Mouse (Mus musculus): Measurements from ENCODE around the gene Ushbp1. TPM values are rescaled to one million over a fixed set of nuclear protein-coding genes. Genes with fewer than 3 reads are reported as not detected.
"Not testable (repeated sequence)": the region's sequence is repeated elsewhere in the genome, so short reads cannot be mapped to it uniquely, and the experiment has no call there.

Ushbp1 gene
- 6.2 and 7.1 TPM in 2 replicates for polyA plus RNA-seq (2015; fragmentation: Nextera tagmentation; extraction: Ambion mirVana)

DNA sequence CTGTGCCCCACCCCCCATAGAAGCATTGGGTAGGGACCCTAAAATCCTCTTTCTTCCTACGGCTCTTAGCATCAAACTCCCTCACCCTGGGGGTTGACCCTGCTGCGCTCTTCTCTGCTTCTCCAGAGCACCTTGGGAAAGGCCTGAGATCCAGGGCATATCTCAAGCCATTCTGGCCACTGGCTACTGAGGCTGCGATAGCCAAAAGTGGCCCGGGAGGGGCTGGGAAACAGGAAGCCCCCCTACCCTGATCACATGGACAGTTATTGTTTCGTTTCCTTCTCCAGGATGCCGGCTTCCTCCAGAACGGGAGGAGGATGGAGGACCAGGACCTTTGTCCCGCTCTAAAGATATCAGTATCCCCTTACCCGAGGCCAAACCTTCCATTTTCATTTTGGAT is at the start of gene Ushbp1:
Gene Ushbp1, minus strand, starts transcription at position 174 of the 400 bp plus-strand sequence.
- Histone ChIP-seq H3K4me2 (peak within 1 kb of the TSS; percentile 79), H3K27ac (peak within 1 kb of the TSS; percentile 76), H3K4me3 (peak within 1 kb of the TSS; percentile 74), H3K4me1 (replicated peaks) (peaks cover 12% of the 10 kb centered on the region), H3K36me3 (peaks cover 20% of the 10 kb centered on the region), H3K9ac (peak within 1 kb of the TSS; percentile 84; the same call in 1 of the 2 replicates), H3K9me3 (no peaks in the 10 kb centered on the region), H3K27me3 (no peaks in the 10 kb centered on the region)
- WGBS, result 83% methylated on average over 9 of the region's 9 CpGs
- no peak for ATAC-seq (ENCODE audit: low FRiP score)

DNA sequence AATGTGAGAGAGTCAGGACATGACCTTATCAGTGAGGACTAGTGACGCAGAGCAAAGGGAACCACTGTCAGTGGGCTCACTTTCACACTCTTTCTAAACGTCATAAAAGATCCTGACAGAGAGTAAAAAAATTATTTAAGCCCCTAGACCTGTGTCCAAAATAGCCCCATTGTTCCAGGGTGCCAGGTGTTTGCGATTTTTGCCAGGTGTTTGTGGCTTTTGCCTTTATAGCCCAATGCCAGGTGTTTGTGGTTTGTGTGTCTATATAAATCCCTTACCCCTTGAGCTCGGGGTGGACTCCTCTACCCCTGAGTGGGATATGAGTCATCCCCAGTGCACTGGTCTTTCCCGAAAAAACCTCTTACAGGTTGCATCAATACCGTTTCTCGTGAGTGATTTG is 49.5 kb upstream of the Ushbp1 start:
- ATAC-seq (ENCODE audit: low FRiP score), result no peak
- WGBS, result 87% methylated on average over 7 of the region's 7 CpGs
- no peak overlapping the region for H3K4me3 ChIP-seq

DNA sequence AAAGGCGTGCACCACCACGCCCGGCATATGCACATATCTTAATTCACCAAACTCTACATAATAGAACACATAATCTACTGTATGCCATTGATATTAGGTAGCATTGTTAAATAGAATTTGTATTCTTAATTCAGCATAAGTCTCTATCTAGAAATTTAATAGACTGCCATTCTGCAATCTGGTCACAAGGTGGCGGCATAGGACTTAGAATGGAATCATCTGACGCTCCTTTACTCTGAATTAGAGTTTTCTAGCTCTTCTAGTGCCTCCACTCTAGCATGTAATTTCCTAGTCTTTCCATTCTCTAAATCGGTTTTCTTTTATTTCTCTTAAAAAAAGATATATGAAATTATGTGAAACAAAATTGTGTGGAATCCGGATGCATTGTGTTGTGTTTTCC is 45.8 kb upstream of the Ushbp1 start:
- Histone ChIP-seq H3K4me2 (no peak overlapping the region), H3K4me1 (replicated peaks) (no peaks in the 10 kb centered on the region), H3K9ac (no peak overlapping the region), H3K9me3 (no peaks in the 10 kb centered on the region), H3K27ac (no peak overlapping the region), H3K36me3 (no peaks in the 10 kb centered on the region), H3K27me3 (peaks cover 13% of the 10 kb centered on the region), H3K4me3 (no peak overlapping the region)
- WGBS, result under 1% methylated on average over 7 of the region's 7 CpGs
- ATAC-seq (ENCODE audit: low FRiP score), result no peak

More for the DNA sequence above, 49.5 kb upstream of the Ushbp1 start:
- no peaks in the 10 kb centered on the region for H3K36me3 ChIP-seq
- H3K4me2 ChIP-seq, result no peak overlapping the region
- H3K9ac ChIP-seq, result no peak overlapping the region
- H3K27me3 ChIP-seq, result peaks cover 9% of the 10 kb centered on the region
- no peak overlapping the region for H3K27ac ChIP-seq
- H3K9me3 ChIP-seq, result no peaks in the 10 kb centered on the region
- H3K4me1 ChIP-seq (replicated peaks), result no peaks in the 10 kb centered on the region

DNA sequence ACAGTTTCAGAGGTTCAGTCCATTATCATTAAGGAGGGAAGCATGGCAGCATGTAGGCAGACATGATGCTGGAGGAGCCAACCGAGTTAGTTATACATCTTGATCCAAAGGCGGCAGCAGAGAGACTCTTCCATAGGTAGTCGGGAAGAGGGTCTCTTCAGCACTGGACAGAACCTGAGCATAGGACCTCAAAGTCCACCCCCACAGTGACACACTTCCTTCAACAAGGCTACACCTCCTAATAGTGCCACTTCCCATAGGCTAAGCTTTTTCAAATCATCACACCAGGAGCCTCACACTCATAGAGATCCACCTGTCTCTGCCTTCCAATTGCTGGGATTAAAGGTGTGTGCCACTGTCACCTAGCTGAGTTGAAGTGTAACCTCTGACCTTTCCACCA is 41.4 kb upstream of the Ushbp1 start:
- no peaks in the 10 kb centered on the region for H3K36me3 ChIP-seq
- no peak overlapping the region for H3K4me2 ChIP-seq
- no peaks in the 10 kb centered on the region for H3K4me1 ChIP-seq (replicated peaks)
- peaks cover 9% of the 10 kb centered on the region for H3K27me3 ChIP-seq
- no peak overlapping the region for H3K27ac ChIP-seq
- no peaks in the 10 kb centered on the region for H3K9me3 ChIP-seq
- no peak overlapping the region for H3K9ac ChIP-seq
- no peak for ATAC-seq (ENCODE audit: low FRiP score)
- WGBS, result 50% methylated on average over 3 of the region's 3 CpGs
- H3K4me3 ChIP-seq, result no peak overlapping the region

DNA sequence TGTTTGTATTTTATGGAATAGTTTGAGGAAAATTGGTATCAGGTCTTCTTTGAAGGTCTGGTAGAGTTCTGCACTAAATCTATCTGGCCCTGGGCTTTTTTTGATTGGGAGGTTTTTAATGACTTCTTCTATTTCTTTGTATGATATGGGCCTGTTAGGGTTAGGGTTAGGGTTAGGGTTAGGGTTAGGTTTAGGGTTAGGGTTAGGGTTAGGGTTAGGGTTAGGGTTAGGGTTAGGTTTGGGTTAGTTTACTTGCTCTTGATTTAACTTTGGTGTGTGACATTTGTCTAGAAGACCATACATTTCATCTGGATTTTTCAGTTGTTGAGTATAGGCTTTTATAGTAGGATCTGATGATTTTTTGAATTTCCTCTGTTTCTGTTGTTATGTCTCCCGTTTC is 37.3 kb upstream of the Ushbp1 start:
- 85% methylated on average over 1 of the region's 1 CpGs for WGBS
- not testable (repeated sequence) for H3K4me2 ChIP-seq; H3K9me3 ChIP-seq; H3K36me3 ChIP-seq; H3K27ac ChIP-seq; ATAC-seq (ENCODE audit: low FRiP score); H3K4me1 ChIP-seq (replicated peaks); H3K4me3 ChIP-seq; H3K9ac ChIP-seq; H3K27me3 ChIP-seq

DNA sequence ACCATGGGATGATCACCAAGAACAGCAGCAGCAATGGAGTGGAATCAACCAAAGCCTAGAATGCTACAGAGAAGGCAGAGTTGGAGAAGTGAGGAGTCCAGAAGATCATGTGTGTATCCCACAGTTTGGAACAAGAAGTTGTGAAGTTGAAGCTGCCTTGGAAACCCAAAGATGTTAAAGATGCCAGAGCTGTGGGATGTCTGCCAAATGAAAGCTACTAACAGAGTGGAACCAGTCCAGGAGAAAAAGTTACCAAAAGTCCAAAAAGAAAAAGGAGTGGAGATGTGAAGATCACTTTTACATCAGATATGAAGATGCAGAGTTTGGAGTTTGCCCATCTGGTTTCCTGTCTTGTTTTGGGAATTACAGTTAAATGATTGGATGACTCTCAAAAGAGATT is 26.5 kb upstream of the Ushbp1 start:
- Histone ChIP-seq H3K27me3 (no peaks in the 10 kb centered on the region), H3K4me3 (no peak overlapping the region), H3K27ac (no peak overlapping the region), H3K4me1 (replicated peaks) (no peaks in the 10 kb centered on the region), H3K4me2 (no peak overlapping the region), H3K36me3 (no peaks in the 10 kb centered on the region), H3K9me3 (no peaks in the 10 kb centered on the region), H3K9ac (no peak overlapping the region)
- no peak for ATAC-seq (ENCODE audit: low FRiP score)

DNA sequence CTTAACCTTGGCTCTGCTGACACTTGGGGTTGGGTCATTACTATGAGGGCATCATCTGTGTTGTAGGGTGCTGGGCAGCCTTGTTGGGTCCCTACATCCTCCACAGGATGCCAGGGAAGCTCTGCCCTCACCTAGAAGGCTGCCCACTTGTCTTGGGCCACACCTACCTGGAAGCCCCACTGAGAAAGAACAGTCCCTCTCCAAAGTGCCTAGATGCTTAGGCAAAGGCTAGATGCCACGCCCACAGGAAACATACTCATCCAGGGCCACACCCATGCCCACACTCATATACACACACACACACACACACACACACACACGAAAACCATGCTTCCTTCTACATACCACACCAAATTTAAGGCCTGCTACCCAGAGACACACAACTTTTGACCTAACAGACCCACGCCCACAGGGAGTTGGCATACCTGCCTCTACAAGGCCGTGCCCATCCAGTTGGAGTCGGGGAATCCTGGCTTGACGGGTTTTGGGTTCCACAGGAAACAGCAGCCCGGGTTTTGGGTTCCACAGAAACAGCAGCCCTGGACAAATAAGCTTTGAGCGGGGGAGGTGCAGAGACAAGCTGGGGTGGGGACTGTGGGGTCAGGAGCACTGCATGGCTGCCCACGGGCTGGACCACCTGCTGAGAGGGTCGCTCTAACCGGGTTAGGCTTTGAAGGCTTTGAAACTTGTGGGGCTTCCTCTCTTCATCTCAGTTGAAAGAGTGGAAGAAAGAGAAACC is 16.1 kb upstream of the Ushbp1 start:
- Histone ChIP-seq H3K4me3 (no peak overlapping the region), H3K9me3 (no peaks in the 10 kb centered on the region), H3K27me3 (no peaks in the 10 kb centered on the region), H3K36me3 (no peaks in the 10 kb centered on the region), H3K27ac (no peak overlapping the region), H3K9ac (no peak overlapping the region), H3K4me1 (replicated peaks) (peaks cover 7% of the 10 kb centered on the region), H3K4me2 (no peak overlapping the region)
- no peak for ATAC-seq (ENCODE audit: low FRiP score)
- 53% methylated on average over 11 of the region's 11 CpGs for WGBS

DNA sequence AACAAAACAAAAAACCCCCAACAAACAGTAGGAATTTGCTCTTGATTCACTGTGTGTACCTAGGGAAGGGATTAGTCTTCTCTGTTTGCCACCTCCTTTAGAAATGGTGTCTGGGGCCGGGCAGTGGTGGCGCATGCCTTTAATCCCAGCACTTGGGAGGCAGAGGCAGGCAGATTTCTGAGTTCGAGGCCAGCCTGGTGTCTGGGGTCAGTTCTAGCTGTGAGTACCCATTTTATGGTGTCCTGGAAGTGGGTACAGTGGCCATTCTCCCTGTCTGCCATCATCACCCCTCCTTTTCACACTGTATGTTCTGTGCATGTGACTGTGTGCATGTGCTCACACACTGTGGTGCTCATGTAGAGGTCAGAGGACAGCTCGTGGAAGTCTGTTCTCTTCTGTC is 12.6 kb upstream of the Ushbp1 start:
- Histone ChIP-seq H3K4me2 (no peak overlapping the region), H3K4me3 (no peak overlapping the region), H3K36me3 (peaks cover 5% of the 10 kb centered on the region; the same call in 1 of the 2 replicates), H3K9me3 (no peaks in the 10 kb centered on the region), H3K9ac (no peak overlapping the region), H3K27me3 (no peaks in the 10 kb centered on the region), H3K27ac (no peak overlapping the region), H3K4me1 (replicated peaks) (peaks cover 21% of the 10 kb centered on the region)
- WGBS, result 97% methylated on average over 4 of the region's 4 CpGs
- ATAC-seq (ENCODE audit: low FRiP score), result no peak

DNA sequence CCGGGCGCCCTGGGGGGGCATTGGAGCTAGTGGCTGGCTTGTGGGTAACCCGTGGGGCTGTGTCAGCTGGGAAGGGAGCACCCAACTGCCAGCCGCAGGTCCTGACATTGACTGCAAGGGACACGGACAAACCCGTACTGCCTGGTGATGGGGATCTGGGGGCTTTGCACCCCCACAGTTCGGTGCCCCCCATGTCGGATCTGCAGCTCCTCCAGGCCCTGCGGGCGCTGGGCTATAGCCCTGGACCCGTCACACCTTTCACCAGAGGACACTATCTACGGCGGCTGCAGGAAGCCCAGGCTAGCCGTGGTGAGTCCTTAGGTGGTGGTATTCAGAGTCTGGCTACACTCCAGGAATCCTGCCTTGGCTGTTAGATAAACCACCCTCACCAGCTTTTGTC is 11.8 kb upstream of the Ushbp1 start:
- 92% methylated on average over 14 of the region's 14 CpGs for WGBS
- peaks cover 21% of the 10 kb centered on the region for H3K4me1 ChIP-seq (replicated peaks)
- H3K4me3 ChIP-seq, result no peak overlapping the region
- peaks cover 10% of the 10 kb centered on the region for H3K36me3 ChIP-seq
- no peak for ATAC-seq (ENCODE audit: low FRiP score)
- no peak overlapping the region for H3K27ac ChIP-seq
- H3K27me3 ChIP-seq, result no peaks in the 10 kb centered on the region
- no peak overlapping the region for H3K4me2 ChIP-seq
- no peak overlapping the region for H3K9ac ChIP-seq
- H3K9me3 ChIP-seq, result no peaks in the 10 kb centered on the region

DNA sequence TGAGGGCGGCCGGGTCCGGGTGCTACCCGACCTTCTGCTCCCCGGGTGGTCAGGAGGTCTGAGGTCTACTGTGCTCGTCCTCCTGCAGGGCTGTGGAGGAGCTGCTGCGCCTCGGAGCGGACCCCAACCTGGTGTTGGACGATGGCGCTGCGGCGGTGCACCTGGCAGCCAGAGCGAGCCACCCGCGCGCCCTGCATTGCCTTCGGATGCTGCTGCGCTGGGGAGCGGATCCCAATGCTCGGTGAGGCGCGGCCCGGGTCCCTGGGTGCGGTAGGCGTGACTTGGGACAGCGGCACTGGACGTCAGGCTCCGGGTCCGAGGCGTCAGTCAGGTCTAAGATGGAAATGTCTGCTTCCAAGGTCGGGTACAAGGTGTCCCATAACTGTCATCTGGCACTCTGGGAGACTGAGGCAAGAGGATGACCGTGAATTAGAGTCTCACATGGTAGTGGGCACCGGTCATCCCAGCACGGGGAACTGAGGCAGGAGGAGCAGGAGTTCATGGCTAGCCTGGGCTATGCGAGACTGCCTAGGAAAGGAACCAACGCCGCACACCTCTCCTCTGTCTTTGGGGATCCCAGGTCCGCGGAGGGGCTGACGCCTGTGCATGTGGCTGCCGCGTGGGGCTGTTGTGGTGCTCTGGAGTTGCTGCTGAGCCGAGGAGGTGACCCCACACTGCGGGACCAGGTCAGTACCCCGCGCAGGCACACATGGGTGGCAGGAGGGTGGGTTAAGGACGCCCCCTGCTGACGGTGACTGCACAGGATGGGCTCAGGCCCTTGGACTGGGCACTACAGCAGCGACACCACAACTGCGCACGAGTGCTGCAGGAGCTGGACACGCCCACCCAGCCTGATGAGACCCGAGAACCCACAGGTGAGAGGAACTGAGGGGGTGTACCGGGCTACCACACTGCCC is 10.8 kb upstream of the Ushbp1 start:
- Histone ChIP-seq H3K4me1 (replicated peaks) (peaks cover 21% of the 10 kb centered on the region), H3K4me2 (peak overlapping the region; percentile 91), H3K27me3 (no peaks in the 10 kb centered on the region), H3K9ac (peak overlapping the region; percentile 60; the same call in 1 of the 2 replicates), H3K27ac (no peak overlapping the region; the same call in 1 of the 2 replicates), H3K36me3 (peaks cover 10% of the 10 kb centered on the region), H3K4me3 (peak overlapping the region; percentile 47), H3K9me3 (no peaks in the 10 kb centered on the region)
- under 1% methylated on average over 55 of the region's 55 CpGs for WGBS
- ATAC-seq (ENCODE audit: low FRiP score), result peak; percentile 62

DNA sequence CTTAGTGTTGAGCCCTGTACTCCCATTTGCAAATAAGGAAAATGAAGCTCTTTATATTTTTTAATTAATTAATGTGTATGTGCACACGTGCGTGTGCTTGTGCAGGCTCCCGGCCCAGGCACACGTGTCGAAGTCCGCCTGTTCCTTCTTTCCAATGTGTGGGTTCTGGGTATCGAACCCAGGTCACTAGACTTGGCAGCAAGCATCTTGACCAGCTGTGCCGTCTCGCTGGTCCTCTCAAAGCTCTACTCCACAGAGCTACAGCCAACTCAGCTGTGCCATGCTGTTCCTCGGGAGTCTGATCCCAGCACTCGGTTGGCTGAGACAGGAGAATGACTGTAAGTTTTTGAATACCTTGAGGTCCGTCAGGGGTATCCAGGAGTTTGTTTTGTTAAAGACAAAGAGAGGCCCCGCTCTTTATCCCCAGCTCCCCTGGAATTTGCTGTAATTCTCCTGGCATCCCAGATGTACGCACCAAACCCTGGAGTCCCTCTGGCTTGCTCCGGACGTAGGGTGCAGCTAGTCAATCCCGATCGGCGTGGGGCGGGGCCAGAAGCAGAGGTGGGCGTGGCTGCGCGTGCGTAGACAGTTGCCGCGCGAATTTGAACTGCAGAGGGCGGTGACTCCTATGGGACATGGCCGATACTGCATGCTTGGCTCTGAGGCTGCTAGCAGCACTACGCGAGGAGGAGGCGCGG is 9.9 kb upstream of the Ushbp1 start, which contains the start of gene Ankle1:
Gene Ankle1, plus strand, starts transcription at position 610 of the 698 bp plus-strand sequence.
- H3K9ac ChIP-seq, result peak within 1 kb of the TSS; percentile 61
- WGBS, result 17% methylated on average over 33 of the region's 33 CpGs
- no peaks in the 10 kb centered on the region for H3K9me3 ChIP-seq
- no peak within 1 kb of the TSS; the same call in 1 of the 2 replicates for H3K27ac ChIP-seq
- H3K36me3 ChIP-seq, result peaks cover 15% of the 10 kb centered on the region
- H3K4me1 ChIP-seq (replicated peaks), result peaks cover 21% of the 10 kb centered on the region
- H3K4me3 ChIP-seq, result peak within 1 kb of the TSS; percentile 47
- H3K4me2 ChIP-seq, result peak within 1 kb of the TSS; percentile 91
- no peaks in the 10 kb centered on the region for H3K27me3 ChIP-seq
- peak; percentile 86 for ATAC-seq (ENCODE audit: low FRiP score)

DNA sequence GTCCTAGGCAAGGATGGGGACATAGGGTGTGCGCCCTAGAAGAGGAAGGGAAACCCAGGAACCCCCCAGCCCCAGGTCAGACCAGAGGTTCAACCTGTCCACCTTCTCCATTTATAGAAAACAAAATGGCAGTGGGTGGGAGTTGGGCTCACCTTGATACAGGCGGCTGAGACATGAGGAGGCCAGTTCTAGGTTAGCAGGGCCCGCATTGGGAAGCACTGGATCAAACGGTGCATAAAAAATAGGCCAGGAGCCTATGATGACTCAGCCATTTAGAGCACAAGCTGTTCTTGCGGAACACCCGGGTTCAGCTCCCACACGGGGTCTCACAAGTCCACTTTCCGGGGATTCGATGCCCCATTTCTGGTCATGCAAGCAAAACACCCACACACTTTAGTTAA is 9.3 kb upstream of the Ushbp1 start:
- ATAC-seq (ENCODE audit: low FRiP score), result no peak
- Histone ChIP-seq H3K9me3 (no peaks in the 10 kb centered on the region), H3K4me2 (no peak overlapping the region), H3K27me3 (no peaks in the 10 kb centered on the region), H3K36me3 (peaks cover 18% of the 10 kb centered on the region), H3K9ac (no peak overlapping the region), H3K27ac (no peak overlapping the region), H3K4me3 (peak overlapping the region; percentile 47; the same call in 1 of the 2 replicates), H3K4me1 (replicated peaks) (peaks cover 21% of the 10 kb centered on the region)
- 82% methylated on average over 9 of the region's 9 CpGs for WGBS
